Mouse (Mus musculus) intestine, postnatal 0 days (tissue): ENCODE measurements around the gene Osbpl6. TPM values are rescaled to one million over a fixed set of nuclear protein-coding genes. Genes with fewer than 3 reads are reported as not detected.

Experiments
- ATAC-seq: fragments of 200-750 bp; cut with Nextera tagmentation; 2 replicates; pipeline ENCODE4 v1.8.0; 2017; ENCODE audit warnings: mild to moderate bottlenecking, moderate TSS enrichment, moderate library complexity
- H3K27ac ChIP-seq: fragments of 300-500 bp; sonication (generic); 2 replicates; pipeline ENCODE4 v1.5.1; 2014; ENCODE audit warnings: mild to moderate bottlenecking, low read depth, low read length, moderate library complexity
- H3K27me3 ChIP-seq: fragments of 300-500 bp; sonication (generic); replicated peaks from 2 replicates; pipeline ENCODE4 v1.6.1; 2014; ENCODE audit warnings: low read length, mixed read lengths; ENCODE audit not compliant: control insufficient read depth, insufficient read depth
- H3K36me3 ChIP-seq: fragments of 300-500 bp; sonication (generic); 2 replicates; pipeline ENCODE4 v1.6.1; 2014; ENCODE audit warnings: mild to moderate bottlenecking, moderate library complexity; ENCODE audit not compliant: control insufficient read depth, insufficient read depth
- H3K4me1 ChIP-seq: fragments of 300-500 bp; sonication (generic); replicated peaks from 2 replicates; pipeline ENCODE4 v1.6.1; 2014; ENCODE audit warnings: antibody characterized with exemption, low read length, mixed read lengths; ENCODE audit not compliant: control insufficient read depth, insufficient read depth
- H3K4me2 ChIP-seq: fragments of 300-500 bp; sonication (generic); replicated peaks from 2 replicates; pipeline ENCODE4 v1.6.1; 2014; ENCODE audit warnings: low read depth, mild to moderate bottlenecking, moderate library complexity
- H3K4me3 ChIP-seq: fragments of 300-500 bp; sonication (generic); 2 replicates; pipeline ENCODE4 v1.5.1; 2014; ENCODE audit warnings: low read depth, low read length
- H3K9ac ChIP-seq: fragments of 300-500 bp; sonication (generic); 2 replicates; pipeline ENCODE4 v1.6.1; 2014; ENCODE audit warnings: mild to moderate bottlenecking, low read depth, low read length
- H3K9me3 ChIP-seq: fragments of 300-500 bp; sonication (generic); 2 replicates; pipeline ENCODE4 v1.6.1; 2016; ENCODE audit warnings: mixed run types; ENCODE audit not compliant: control insufficient read depth
- CTCF ChIP-seq: sonication (generic); IDR thresholded peaks from 2 replicates; pipeline ENCODE4 v1.5.1; 2016; ENCODE audit warnings: low read depth, mild to moderate bottlenecking, control low read depth, antibody characterized with exemption, moderate library complexity
- WGBS: fragments of 180-500 bp; shearing (Covaris S2); extraction: QIAGEN DNeasy Blood & Tissue Kit; methylation state at CpG from one replicate; pipeline ENCODE4 v1.1.7; 2014; 5-methylcytosine and 5-hydroxymethylcytosine counted together
- polyA plus RNA-seq: library from polyadenylated mRNA; unstranded; fragments of >200 nt; fragmentation: Nextera tagmentation; extraction: Ambion mirVana; gene quantifications from 2 replicates; pipeline ENCODE4 v1.2.1, GENCODE M21; 2015

Osbpl6 gene
- polyA plus RNA-seq, 1 experiment from 2014 or later, result 30.8 TPM

- no peak for ATAC-seq
- H3K4me1 ChIP-seq, result no peaks in the 10 kb centered on the region
- WGBS, result 90% methylated on average over 12 of the region's 12 CpGs
- H3K4me2 ChIP-seq, result no peak overlapping the region
- H3K9ac ChIP-seq, result no peak overlapping the region
- H3K9me3 ChIP-seq, result no peaks in the 10 kb centered on the region
- no peaks in the 10 kb centered on the region for H3K27me3 ChIP-seq
- no peaks in the 10 kb centered on the region for H3K36me3 ChIP-seq
- no peak for TF ChIP-seq CTCF
- no peak overlapping the region for H3K4me3 ChIP-seq
- H3K27ac ChIP-seq, result no peak overlapping the region
Measured at GRCm38 (mm10) chr2:76549316-76549715, 143.0 kb downstream of the Osbpl6 start.

GRCm38 (mm10) chr2:76555852-76556558 is 149.7 kb downstream of the Osbpl6 start:
- H3K4me3 ChIP-seq, result no peak overlapping the region
- H3K36me3 ChIP-seq, result 0 out of 2 replicates have a peak, but pooled peaks cover 7% of the 10 kb centered on the region
- WGBS, result 45% methylated on average over 11 of the region's 11 CpGs
- no peak for TF ChIP-seq CTCF
- H3K27ac ChIP-seq, result peak overlapping the region; percentile 82
- H3K9me3 ChIP-seq, result no peaks in the 10 kb centered on the region
- H3K27me3 ChIP-seq, result no peaks in the 10 kb centered on the region
- peak; percentile 86 for ATAC-seq
- H3K4me2 ChIP-seq, result no peak overlapping the region
- no peak overlapping the region for H3K9ac ChIP-seq
- no peaks in the 10 kb centered on the region for H3K4me1 ChIP-seq

- H3K4me2 ChIP-seq, result no peak overlapping the region
- H3K4me1 ChIP-seq, result no peaks in the 10 kb centered on the region
- H3K27me3 ChIP-seq, result no peaks in the 10 kb centered on the region
- no peak overlapping the region for H3K27ac ChIP-seq
- H3K36me3 ChIP-seq, result peaks cover under 1% of the 10 kb centered on the region; the same call in 1 of the 2 replicates
- no peak overlapping the region for H3K9ac ChIP-seq
- TF ChIP-seq CTCF, result no peak
- 92% methylated on average over 10 of the region's 10 CpGs for WGBS
- no peak overlapping the region for H3K4me3 ChIP-seq
- H3K9me3 ChIP-seq, result no peaks in the 10 kb centered on the region
- no peak for ATAC-seq
Measured at GRCm38 (mm10) chr2:76560146-76560545, 153.8 kb downstream of the Osbpl6 start.

- no peak for TF ChIP-seq CTCF
Measured at GRCm38 (mm10) chr2:76563862-76564261, 157.6 kb downstream of the Osbpl6 start.

GRCm38 (mm10) chr2:76566933-76567551 is 160.7 kb downstream of the Osbpl6 start:
- no peak for ATAC-seq
- no peak overlapping the region for H3K4me2 ChIP-seq
- 88% methylated on average over 8 of the region's 8 CpGs for WGBS
- H3K27me3 ChIP-seq, result no peaks in the 10 kb centered on the region
- H3K27ac ChIP-seq, result no peak overlapping the region
- no peaks in the 10 kb centered on the region; the same call in 1 of the 2 replicates for H3K36me3 ChIP-seq
- no peak overlapping the region for H3K4me3 ChIP-seq
- H3K9ac ChIP-seq, result no peak overlapping the region
- TF ChIP-seq CTCF, result no peak
- H3K9me3 ChIP-seq, result no peaks in the 10 kb centered on the region
- H3K4me1 ChIP-seq, result no peaks in the 10 kb centered on the region

More at GRCm38 (mm10) chr2:76563862-76564261, 157.6 kb downstream of the Osbpl6 start:
- ATAC-seq, result peak; percentile 84
- Histone ChIP-seq H3K4me2 (no peak overlapping the region), H3K9ac (no peak overlapping the region), H3K36me3 (no peaks in the 10 kb centered on the region; the same call in 1 of the 2 replicates), H3K4me1 (no peaks in the 10 kb centered on the region), H3K9me3 (no peaks in the 10 kb centered on the region), H3K4me3 (no peak overlapping the region), H3K27ac (no peak overlapping the region), H3K27me3 (no peaks in the 10 kb centered on the region)
- WGBS, result 39% methylated on average over 4 of the region's 4 CpGs

GRCm38 (mm10) chr2:76571543-76571942 is 165.2 kb downstream of the Osbpl6 start:
- H3K9me3 ChIP-seq, result no peaks in the 10 kb centered on the region
- no peak overlapping the region for H3K9ac ChIP-seq
- no peak overlapping the region for H3K27ac ChIP-seq
- no peak for TF ChIP-seq CTCF
- no peak overlapping the region for H3K4me2 ChIP-seq
- ATAC-seq, result no peak
- no peaks in the 10 kb centered on the region for H3K4me1 ChIP-seq
- WGBS, result 63% methylated on average over 10 of the region's 10 CpGs
- H3K27me3 ChIP-seq, result no peaks in the 10 kb centered on the region
- H3K4me3 ChIP-seq, result no peak overlapping the region
- H3K36me3 ChIP-seq, result no peaks in the 10 kb centered on the region
